Mouse (Mus musculus): ENCODE data around the gene Gpr160. TPM values are rescaled to one million over a fixed set of nuclear protein-coding genes. Genes with fewer than 3 reads are reported as not detected.

The Gpr160 gene
- polyA plus RNA-seq, 1 experiment = 2.0 TPM

DNA sequence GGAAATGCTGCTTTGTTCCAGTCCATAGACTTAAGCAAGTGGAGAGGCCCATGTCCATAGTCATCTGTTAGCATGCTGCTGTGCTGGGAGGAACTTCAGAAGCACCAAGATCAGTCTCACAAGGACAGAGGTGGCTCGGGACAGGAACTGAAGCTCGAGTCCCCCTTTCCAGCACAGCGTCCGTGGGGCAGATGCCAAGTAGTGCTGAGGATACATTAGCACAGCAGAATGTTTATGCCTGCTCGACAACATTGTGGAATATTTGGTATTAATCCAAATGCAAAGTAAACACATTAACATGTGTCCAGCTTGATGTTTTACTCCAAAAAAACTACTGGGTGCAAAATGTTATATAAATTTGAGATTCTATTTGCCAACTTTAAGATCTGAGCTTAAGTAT is 41.0 kb downstream of the Gpr160 start:
- no peak for DNase-seq (ENCODE audit: extremely low spot score in 1 of 2, low spot score in 1 of 2)

DNA sequence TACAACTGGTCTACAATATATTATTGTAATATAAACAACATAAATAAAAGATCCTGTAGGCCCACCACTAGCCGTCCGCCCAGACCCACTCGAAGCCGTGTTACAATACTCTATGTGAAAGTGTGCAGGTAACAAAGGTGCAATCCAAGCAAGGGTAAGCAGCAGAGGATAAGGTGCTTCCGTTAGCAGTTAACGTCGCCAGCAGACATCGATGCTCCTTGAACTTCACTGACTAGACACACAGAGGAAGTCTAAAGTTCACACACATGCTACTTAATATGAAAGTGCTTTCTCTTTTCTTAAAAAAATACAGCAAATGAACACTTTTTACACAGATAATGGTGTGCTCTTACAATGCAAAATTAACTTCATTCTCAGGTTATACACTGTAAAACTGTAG is 43.7 kb downstream of the Gpr160 start:
- DNase-seq (ENCODE audit: extremely low spot score in 1 of 2, low spot score in 1 of 2) = no peak

DNA sequence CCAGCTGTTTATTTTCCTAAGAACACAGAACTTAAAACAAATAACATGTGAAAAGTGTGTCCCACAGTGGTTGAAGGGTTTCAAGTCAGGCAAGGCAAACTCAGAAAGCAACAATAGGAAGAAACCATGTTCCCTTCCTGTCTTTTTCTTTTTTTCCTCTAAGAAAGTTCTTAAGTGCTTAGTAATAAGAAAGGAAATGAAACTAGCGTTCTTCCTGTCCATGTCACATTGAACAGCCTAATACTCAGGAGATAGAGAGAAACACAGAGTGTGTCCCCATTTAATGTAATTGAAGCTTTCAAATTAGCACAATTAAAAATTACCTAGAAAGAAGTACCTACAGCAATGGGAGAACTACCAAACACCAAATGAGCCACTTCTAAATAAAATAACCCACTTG is 48.9 kb downstream of the Gpr160 start:
- DNase-seq (ENCODE audit: extremely low spot score in 1 of 2, low spot score in 1 of 2) = no peak

DNA sequence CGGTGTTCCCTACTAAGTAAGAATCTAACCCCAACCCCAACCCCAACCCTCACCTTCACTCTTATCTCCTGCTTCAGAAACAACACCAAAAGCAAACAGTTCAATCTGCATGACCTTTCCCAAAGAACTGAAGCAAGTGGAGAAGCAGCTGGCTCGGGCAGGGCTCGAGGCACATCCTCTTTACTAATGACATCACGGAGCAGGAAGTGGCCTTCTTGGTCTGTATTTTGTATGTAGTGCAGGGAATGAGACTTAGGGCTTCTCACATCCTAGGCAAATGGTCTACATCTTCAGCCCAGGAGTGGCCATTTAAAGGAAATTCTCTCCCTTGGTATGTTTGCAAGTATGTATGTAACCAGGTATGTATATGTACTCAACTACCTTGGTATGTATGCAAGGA is 61.4 kb downstream of the Gpr160 start:
- no peak for DNase-seq (ENCODE audit: extremely low spot score in 1 of 2, low spot score in 1 of 2)

DNA sequence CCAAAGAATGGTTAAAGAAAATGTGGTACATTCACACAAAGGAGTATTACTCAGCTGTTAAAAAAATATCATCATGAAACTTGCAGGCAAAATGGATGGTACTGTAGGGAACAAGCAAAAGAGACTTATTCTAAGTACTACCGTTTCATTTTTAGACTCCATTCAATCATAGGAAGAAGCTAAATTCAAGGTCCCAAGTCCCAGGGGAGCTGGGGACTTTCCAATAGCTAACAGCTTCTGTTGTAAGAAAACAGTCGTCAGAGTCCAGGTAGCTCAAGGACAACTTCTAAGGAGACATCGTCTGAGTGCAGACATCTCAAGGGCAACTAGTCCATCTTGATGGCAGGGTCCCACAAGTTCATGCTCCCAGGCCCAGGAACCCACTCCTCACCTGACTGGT is 71.9 kb downstream of the Gpr160 start:
- no peak for DNase-seq (ENCODE audit: extremely low spot score in 1 of 2, low spot score in 1 of 2)

DNA sequence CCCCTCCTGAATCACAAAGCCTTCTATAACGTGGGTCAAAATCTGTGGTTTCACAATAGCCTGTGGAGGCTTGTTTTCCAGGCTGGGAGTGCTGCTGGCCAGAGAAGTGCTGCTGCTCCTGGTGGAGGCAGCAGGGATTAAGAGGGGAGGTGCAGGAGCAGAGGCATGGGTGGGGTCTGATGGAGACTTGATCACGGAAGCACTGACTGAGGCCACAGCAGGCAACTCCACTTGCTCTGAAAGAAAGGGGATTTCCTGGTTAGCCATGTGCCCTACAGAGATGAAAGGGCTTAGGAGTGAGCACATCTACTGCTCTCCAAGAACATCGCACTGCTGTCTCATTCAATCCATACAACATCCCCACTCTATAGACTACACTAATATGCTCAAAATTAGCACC is 74.1 kb downstream of the Gpr160 start:
- no peak for DNase-seq (ENCODE audit: extremely low spot score in 1 of 2, low spot score in 1 of 2)

DNA sequence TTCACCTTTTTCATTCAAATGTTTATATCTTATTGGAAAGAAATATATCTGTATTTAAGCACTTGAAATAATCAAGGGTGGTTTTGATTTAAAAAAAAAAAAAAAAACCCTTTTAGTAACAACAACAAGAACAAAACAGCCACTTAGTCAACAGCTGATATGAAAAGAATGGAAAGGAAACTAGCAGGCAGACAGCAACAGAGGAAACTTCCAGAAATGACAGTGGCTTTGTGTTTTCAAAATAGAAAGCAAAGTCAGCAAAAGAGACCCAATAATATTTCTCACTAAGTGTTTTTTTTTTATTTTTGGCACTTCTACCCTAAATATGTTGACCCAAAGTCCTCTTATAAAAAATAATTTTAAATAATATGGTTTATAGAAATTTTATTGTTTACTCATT is 78.6 kb downstream of the Gpr160 start:
- no peak for DNase-seq (ENCODE audit: extremely low spot score in 1 of 2, low spot score in 1 of 2)

Other genes starting within 250 kb of the Gpr160 start
- gene Lrriq4, start 211.4 kb upstream of the Gpr160 start, polyA plus RNA-seq (2012; rRNA removed) = not detected in 2 replicates
- gene Lrrc34, start 208.1 kb upstream of the Gpr160 start, polyA plus RNA-seq (2012; rRNA removed) = 0.08 and 0.11 TPM in 2 replicates
- gene Lrrc31, start 156.1 kb upstream of the Gpr160 start, polyA plus RNA-seq (2012; rRNA removed) = not detected in 2 replicates
- gene Samd7, start 109.7 kb upstream of the Gpr160 start, polyA plus RNA-seq (2012; rRNA removed) = 0.04 TPM in 1 of 2 replicates, not detected in the other
- 102 and 113 TPM in 2 replicates for gene Sec62, start 63.1 kb upstream of the Gpr160 start, polyA plus RNA-seq (2012; rRNA removed)
- gene Phc3, start 113.5 kb downstream of the Gpr160 start, polyA plus RNA-seq (2012; rRNA removed) = 22.5 and 23.5 TPM in 2 replicates
- 38.2 and 39.1 TPM in 2 replicates for gene Prkci, start 139.8 kb downstream of the Gpr160 start, polyA plus RNA-seq (2012; rRNA removed)
- 19.8 and 20.0 TPM in 2 replicates for gene Skil, start 239.1 kb downstream of the Gpr160 start, polyA plus RNA-seq (2012; rRNA removed)

Measured in frontal cortex, adult 2 months (tissue).